ENCODE assay signal across 8 mouse cellular contexts in the genomic region with DNA sequence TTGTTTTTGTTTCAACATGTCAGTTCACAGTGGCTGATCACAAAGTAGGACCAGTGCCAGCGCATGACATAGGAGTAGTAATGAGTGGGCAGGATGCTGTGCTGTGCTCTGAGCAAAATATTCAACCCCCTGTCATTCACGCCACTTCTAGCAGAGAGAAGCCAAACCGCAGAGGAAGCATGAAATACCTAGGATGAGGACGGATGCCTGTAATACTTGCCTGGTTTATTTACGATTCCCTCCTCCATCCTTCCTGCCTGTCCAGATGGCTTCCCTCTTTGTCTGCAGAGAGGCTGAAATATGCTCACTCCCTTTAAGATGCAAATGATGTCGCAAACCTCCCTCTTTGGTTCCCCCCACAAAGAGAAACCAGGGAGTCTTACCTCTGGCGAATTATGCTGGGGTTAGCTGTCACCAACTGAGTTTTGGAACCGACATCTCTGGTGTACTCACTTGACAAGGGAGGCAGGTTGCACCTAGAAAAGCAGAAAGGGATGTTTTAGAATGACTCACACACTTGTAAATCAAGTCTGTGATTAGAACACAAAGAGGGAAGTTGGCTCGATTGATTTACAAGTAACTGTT.
DNase-seq lines count a peak whose midpoint lies in the region; ATAC-seq and TF ChIP-seq lines count a peak whose summit lies in the region.

No protein-coding gene starts in this region.

- peak; percentile 20; the same call in 1 of the 2 replicates for TF ChIP-seq EP300 in ES-Bruce4 (IDR thresholded peaks at IDR 0.05; ENCODE audit: insufficient read depth, low read depth, low read length)

- H3K27ac ChIP-seq in heart, embryonic 11.5 days (ENCODE audit: low read depth, low read length) = no peak overlapping the region
- H3K27ac ChIP-seq in ES-Bruce4 (ENCODE audit: insufficient read depth, low read length) = peak overlapping the region; percentile 8; the same call in 1 of the 2 replicates
- H3K27ac ChIP-seq in stomach, embryonic 16.5 days (ENCODE audit: low read length) = peak overlapping the region; percentile 41

- H3K27me3 ChIP-seq in heart, embryonic 11.5 days (ENCODE audit: control insufficient read depth, insufficient read depth, low read length) = no peaks in the 10 kb centered on the region
- no peaks in the 10 kb centered on the region for H3K27me3 ChIP-seq in ES-Bruce4 (ENCODE audit: control insufficient read depth, insufficient read depth, low read length, poor library complexity, severe bottlenecking)
- no peaks in the 10 kb centered on the region for H3K27me3 ChIP-seq in stomach, embryonic 16.5 days (ENCODE audit: control insufficient read depth, insufficient read depth, low read length)

- no peak for TF ChIP-seq CTCF in ES-Bruce4 (IDR thresholded peaks at IDR 0.05; ENCODE audit: low read depth, low read length)

- 34% methylated on average over 9 of the region's 9 CpGs for WGBS in heart, embryonic 11.5 days (ENCODE audit: insufficient replicate concordance)
- 17% methylated on average over 9 of the region's 9 CpGs for WGBS in stomach, embryonic 16.5 days

- H3K9me3 ChIP-seq in heart, embryonic 11.5 days (replicated peaks; ENCODE audit: control insufficient read depth, low read length) = no peaks in the 10 kb centered on the region
- H3K9me3 ChIP-seq in ES-Bruce4 (replicated peaks; ENCODE audit: control insufficient read depth, insufficient read depth, low read length, poor library complexity, severe bottlenecking) = no peaks in the 10 kb centered on the region
- H3K9me3 ChIP-seq in stomach, embryonic 16.5 days (replicated peaks; ENCODE audit: control insufficient read depth, low read length) = no peaks in the 10 kb centered on the region

- intact Hi-C loops in heart, postnatal 25 days (cut with DNase I) = no loop called here

- ATAC-seq in heart, embryonic 11.5 days (replicated peaks; ENCODE audit: insufficient number of reproducible peaks, low FRiP score, low TSS enrichment) = no peak
- peak; percentile 66; the same call in 1 of the 2 replicates for ATAC-seq in stomach, embryonic 16.5 days (ENCODE audit: insufficient read depth, low FRiP score)

- no peak overlapping the region for H3K4me3 ChIP-seq in heart, embryonic 11.5 days (ENCODE audit: low read depth, low read length)
- H3K4me3 ChIP-seq in ES-Bruce4 (ENCODE audit: low read depth, low read length) = no peak overlapping the region
- no peak overlapping the region for H3K4me3 ChIP-seq in stomach, embryonic 16.5 days (replicated peaks; ENCODE audit: low read length)

- no peak overlapping the region for H3K9ac ChIP-seq in heart, embryonic 11.5 days (ENCODE audit: low read depth, low read length)
- H3K9ac ChIP-seq in ES-Bruce4 (ENCODE audit: low read depth, poor library complexity, severe bottlenecking) = no peak overlapping the region
- H3K9ac ChIP-seq in stomach, embryonic 16.5 days (ENCODE audit: low read length) = no peak overlapping the region

- no peak for TF ChIP-seq POLR2A in ES-Bruce4 (IDR thresholded peaks at IDR 0.05; ENCODE audit: insufficient read depth, low read length)

- H3K36me3 ChIP-seq in heart, embryonic 11.5 days (ENCODE audit: control insufficient read depth, insufficient read depth, low read length) = no peaks in the 10 kb centered on the region
- H3K36me3 ChIP-seq in ES-Bruce4 (ENCODE audit: control insufficient read depth, insufficient read depth, low read length, poor library complexity, severe bottlenecking) = no peaks in the 10 kb centered on the region
- no peaks in the 10 kb centered on the region for H3K36me3 ChIP-seq in stomach, embryonic 16.5 days (ENCODE audit: control insufficient read depth, insufficient read depth, low read length)

- no peak for DNase-seq in heart, postnatal 25 days (ENCODE audit: low spot score)
- DNase-seq in embryo, embryonic 10.5 days (ENCODE audit: low spot score) = peak; percentile 64
- DNase-seq in induced T-regulatory cell, adult 2 months (ENCODE audit: low read depth) = peak; percentile 70
- DNase-seq in mesoderm, embryonic 11.5 days (ENCODE audit: low read depth, low spot score) = peak; percentile 77
- no peak for DNase-seq in urinary bladder, adult 18-20 months (ENCODE audit: low spot score in 2 of 2)

- H3K4me1 ChIP-seq in heart, embryonic 11.5 days (ENCODE audit: control insufficient read depth, insufficient read depth, low read length) = no peaks in the 10 kb centered on the region; the same call in 1 of the 2 replicates
- no peaks in the 10 kb centered on the region for H3K4me1 ChIP-seq in ES-Bruce4 (ENCODE audit: control insufficient read depth, insufficient read depth, low read length)
- peaks cover 6% of the 10 kb centered on the region; the same call in 1 of the 2 replicates for H3K4me1 ChIP-seq in stomach, embryonic 16.5 days (ENCODE audit: control insufficient read depth, insufficient read depth, low read length)

- H3K4me2 ChIP-seq in heart, embryonic 11.5 days = 0 out of 2 replicates have a peak overlapping the region, but pooled peaks have one; percentile 8
- peak overlapping the region; percentile 30 for H3K4me2 ChIP-seq in stomach, embryonic 16.5 days (ENCODE audit: low read depth, low read length)

Comparison
In these comparisons a context has a peak if more than half of its experiments do, and no peak if none do; other contexts are left out.
1. DNase-seq: peak in embryo, embryonic 10.5 days (single experiment), induced T-regulatory cell, adult 2 months (single experiment) and mesoderm, embryonic 11.5 days (single experiment); none in heart, postnatal 25 days (single experiment) and urinary bladder, adult 18-20 months (0 of 2).